Mouse (Mus musculus): ENCODE results near the gene Gm20388.

- TF ChIP-seq CTCF (IDR thresholded peaks at IDR 0.05; ENCODE audit: low read depth, low read length) (no peak), GATA1 (IDR thresholded peaks at IDR 0.05; ENCODE audit: borderline replicate concordance, low read length) (no peak), TAL1 (conservative IDR thresholded peaks at IDR 0.05; ENCODE audit: low read depth, low read length) (no peak), POLR2AphosphoS5 (IDR thresholded peaks at IDR 0.05; ENCODE audit: insufficient replicate concordance, low read depth, low read length) (no peak), GATA2 (IDR thresholded peaks at IDR 0.05; ENCODE audit: borderline replicate concordance, low read depth, low read length) (no peak)
Observed at GRCm38 (mm10) chr8:123774491-123774890, 3863.8 kb downstream of the Gm20388 start.

Measured in G1E (cell line).